Mouse (Mus musculus) bone marrow, adult 2 months (tissue): ENCODE measurements around the gene Pdcd11.
"Not testable (repeated sequence)": the region's sequence is repeated elsewhere in the genome, so short reads cannot be mapped to it uniquely, and the experiment has no call there.

Experiments used
- CTCF ChIP-seq: fragments of 200-500 bp; IDR thresholded peaks from 2 replicates; pipeline ENCODE4 v1.5.1; 2011; ENCODE audit warnings: low read length, control low read depth; ENCODE audit not compliant: control insufficient read depth, insufficient read depth
- POLR2A ChIP-seq: fragments of 200-500 bp; IDR thresholded peaks from 2 replicates; pipeline ENCODE4 v1.6.1; 2011; ENCODE audit warnings: low read depth, mild to moderate bottlenecking, control low read depth, low read length, borderline replicate concordance; ENCODE audit not compliant: control insufficient read depth

DNA sequence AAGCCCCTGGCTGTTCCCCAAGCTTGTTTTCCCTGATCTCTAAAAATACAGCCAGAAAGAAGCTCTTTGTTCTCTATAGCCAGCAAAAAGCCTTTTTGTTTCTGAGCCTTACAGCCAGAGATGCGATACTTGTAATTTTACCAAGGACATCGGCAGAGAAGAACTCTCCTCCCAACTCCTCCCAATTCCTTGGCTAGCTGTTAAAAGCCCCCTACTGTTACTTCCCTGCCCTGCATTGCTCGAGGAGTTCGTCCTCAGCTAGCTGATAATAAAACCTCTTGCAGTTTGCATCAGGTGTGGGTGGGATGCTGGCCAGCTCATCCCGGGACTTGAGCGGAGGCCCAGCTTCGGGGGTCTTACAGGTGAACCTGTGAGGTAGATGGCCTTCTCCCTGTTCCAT is 49.0 kb downstream of the Pdcd11 start:
- not testable (repeated sequence) for TF ChIP-seq POLR2A, CTCF
